ENCODE assay signal across 17 mouse cellular contexts in genomic region chr6:115489831-115490230, GRCm38 (mm10).
"Had no signal": no experiment of that assay in that cellular context is flagged by ENCODE, and none has a peak within 500 bp of the region (broad histone marks: within the 10 kb centered on the region; RNA-seq: fewer than 3 reads in every experiment).

No protein-coding gene starts in this region.

- H3K4me3 ChIP-seq: neural tube, embryonic 12.5 days; neural tube, embryonic 13.5 days; neural tube, embryonic 15.5 days; stomach, embryonic 15.5 days had no signal

- H3K4me1 ChIP-seq: neural tube, embryonic 12.5 days; neural tube, embryonic 13.5 days; neural tube, embryonic 15.5 days had no signal

- H3K4me2 ChIP-seq: neural tube, embryonic 12.5 days; neural tube, embryonic 13.5 days; neural tube, embryonic 15.5 days; stomach, embryonic 15.5 days had no signal

- DNase-seq: retina, postnatal 1 day; right cerebral cortex, adult 18-20 months; right cerebral cortex, postnatal 14 days; right cerebral cortex, postnatal 25 days; right cerebral cortex, postnatal 4 days; spleen, adult 18-20 months; thymus, adult 18-20 months; thymus, adult 2 months; thymus, postnatal 14 days; thymus, postnatal 25 days; thymus, postnatal 36 days; thymus, postnatal 4 days had no signal

- H3K9ac ChIP-seq: neural tube, embryonic 12.5 days; neural tube, embryonic 13.5 days; neural tube, embryonic 15.5 days; stomach, embryonic 15.5 days had no signal

- H3K27ac ChIP-seq: neural tube, embryonic 12.5 days; neural tube, embryonic 13.5 days; neural tube, embryonic 15.5 days; stomach, embryonic 15.5 days; stomach, postnatal 0 days had no signal

- H3K36me3 ChIP-seq: neural tube, embryonic 12.5 days; neural tube, embryonic 13.5 days; neural tube, embryonic 15.5 days; stomach, embryonic 15.5 days had no signal

- H3K9me3 ChIP-seq: neural tube, embryonic 12.5 days; neural tube, embryonic 13.5 days; neural tube, embryonic 15.5 days; stomach, embryonic 15.5 days had no signal

- H3K27me3 ChIP-seq: neural tube, embryonic 12.5 days; neural tube, embryonic 13.5 days; neural tube, embryonic 15.5 days; stomach, embryonic 15.5 days had no signal
